Mouse (Mus musculus) thymus, adult 2 months (tissue): ENCODE measurements around the gene Cenpu.

ENCODE experiments used
- CTCF ChIP-seq: fragments of 200-500 bp; IDR thresholded peaks from 2 replicates; pipeline ENCODE4 v1.5.1; 2012; ENCODE audit warnings: mild to moderate bottlenecking, control low read depth, low read length, moderate library complexity, borderline replicate concordance; ENCODE audit not compliant: control insufficient read depth, poor library complexity, insufficient read depth; ENCODE audit errors: extremely low read depth
- POLR2A ChIP-seq: fragments of 200-500 bp; IDR thresholded peaks from 2 replicates; pipeline ENCODE4 v1.6.1; 2012; ENCODE audit warnings: mild to moderate bottlenecking, low read length, control low read depth, moderate library complexity; ENCODE audit not compliant: control insufficient read depth, poor library complexity, insufficient read depth; ENCODE audit errors: extremely low read depth

DNA sequence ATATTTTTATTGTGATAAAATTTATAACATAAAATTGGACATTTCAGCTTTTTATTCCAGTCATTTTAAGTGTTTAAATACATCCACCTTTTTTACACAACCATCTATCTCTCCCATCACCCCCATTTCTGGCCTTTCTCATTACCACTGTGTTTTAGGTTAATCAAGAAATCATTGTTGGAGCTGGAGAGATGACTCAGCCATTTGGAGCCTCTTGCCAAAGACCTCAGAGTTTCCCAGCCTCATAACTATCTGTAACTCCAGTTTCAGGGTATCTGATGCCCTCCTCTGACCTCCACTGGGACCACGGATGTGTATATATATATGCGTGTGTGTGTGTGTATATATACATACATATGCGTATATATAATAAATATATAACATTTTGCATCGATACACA, 799 bp upstream of the Cenpu start:
- TF ChIP-seq POLR2A (no peak), CTCF (no peak)
